Mouse (Mus musculus) thymus, postnatal 36 days (tissue): Measurements from ENCODE around the gene Naa40.

Experiments used
- DNase-seq, 2 experiments: peaks; one replicate each; pipeline ENCODE4 v3.0.0; 2022; ENCODE audit warnings: mixed read lengths in 2 of 2

Naa40 gene

DNA sequence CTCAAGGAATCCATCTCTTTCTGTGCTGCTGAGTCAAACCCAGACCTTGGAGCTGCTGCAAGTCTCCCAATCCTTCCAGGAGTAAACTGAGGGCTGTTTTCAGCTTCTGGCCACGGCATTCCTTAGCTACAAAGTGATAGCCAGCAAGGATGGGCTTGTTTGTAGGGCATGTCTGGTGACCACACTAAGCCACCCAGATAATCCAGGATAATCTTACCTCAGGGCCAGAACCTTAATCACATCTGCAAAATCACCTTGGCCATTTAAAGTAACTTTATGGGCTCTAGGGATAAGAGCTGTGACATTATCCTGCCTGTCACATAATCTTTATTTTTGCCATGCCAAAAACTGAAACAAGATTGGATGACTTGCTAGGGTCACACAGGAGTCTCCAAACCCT is 28.8 kb downstream of the Naa40 start:
- DNase-seq, result no peak

DNA sequence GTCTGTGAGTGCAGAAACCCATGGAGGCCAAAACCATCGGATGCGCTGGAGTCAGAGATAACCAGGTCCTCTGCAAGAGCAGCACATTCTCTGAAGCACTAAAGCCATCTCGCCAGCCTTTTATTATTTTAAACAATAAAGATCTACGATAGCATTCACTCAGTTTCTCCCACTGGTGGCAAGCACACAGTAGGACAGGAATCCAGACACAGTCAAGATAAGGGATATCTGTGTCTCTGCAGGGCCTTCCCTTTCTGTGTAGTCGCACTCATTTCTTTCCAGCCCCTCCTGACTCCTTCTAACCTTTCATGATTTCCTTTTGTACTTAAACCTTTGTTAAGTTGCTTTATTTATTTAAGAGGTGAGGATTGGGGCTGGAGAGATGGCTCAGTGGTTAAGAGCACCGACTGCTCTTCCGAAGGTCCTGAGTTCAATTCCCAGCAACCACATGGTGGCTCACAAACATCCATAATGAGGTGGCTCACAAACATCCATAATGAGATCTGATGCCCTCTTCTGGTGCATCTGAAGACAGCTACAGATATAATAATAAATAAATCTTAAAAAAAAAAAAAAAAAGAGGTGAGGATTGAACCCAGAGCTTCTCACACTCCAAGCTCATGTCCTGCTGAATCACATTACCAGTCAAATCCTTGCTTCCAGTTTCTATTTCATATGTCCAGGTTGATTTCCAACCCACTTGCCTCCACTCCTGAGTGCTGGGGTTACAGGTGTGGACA is 30.9 kb downstream of the Naa40 start:
- no peak for DNase-seq

DNA sequence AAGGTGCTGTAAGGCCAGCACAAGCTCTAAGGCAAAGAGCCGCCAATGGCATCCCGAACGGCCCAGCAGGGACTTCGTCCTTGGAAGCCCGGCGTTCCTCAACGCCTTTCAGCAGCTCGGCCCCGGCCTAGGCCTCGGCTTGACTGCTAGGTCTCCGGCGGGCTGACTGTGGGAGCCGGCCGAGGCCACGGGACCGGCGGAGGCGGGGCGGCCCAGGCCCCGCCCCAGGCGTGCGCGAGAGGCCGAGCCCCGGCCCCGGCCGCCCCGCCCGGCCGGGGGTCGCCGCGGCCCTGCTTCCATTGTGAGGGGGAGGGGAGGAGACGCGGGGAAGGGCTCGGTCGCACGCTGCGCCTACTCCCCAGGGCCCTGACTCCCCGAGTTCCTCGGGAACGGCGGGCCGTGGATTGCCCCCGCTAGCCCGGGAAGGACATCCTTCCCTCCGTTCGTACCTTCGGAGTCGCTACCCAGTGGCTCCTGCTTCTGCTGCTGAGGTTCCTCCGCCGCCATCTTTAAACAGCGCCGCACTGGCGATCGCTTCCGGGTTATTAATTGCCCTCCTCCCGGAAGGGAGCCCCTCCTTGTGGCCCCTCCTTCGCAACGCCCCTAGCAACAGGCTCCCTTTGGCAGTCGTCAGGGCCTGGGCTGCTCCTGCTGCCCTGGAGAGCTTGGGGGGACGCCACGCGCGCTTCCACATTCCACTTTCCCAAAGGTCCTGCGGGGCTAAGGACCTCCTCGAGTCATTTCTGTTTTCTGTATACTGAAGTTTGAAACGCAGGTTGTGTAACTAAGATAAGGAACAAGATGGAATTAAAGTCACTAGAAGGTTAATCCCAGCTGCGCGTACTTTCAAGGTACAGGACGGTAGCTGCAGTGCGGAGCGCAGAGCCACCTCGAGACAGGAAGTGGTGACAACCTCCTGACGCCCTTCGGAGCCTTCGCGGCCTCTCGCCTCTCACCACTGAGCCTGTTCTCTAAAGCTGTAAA is 34.9 kb downstream of the Naa40 start, which contains the start of gene Otub1:
Gene Otub1, minus strand, starts transcription at position 564 of the 984 bp plus-strand sequence.
- peak; percentile 89 to 93 for DNase-seq

DNA sequence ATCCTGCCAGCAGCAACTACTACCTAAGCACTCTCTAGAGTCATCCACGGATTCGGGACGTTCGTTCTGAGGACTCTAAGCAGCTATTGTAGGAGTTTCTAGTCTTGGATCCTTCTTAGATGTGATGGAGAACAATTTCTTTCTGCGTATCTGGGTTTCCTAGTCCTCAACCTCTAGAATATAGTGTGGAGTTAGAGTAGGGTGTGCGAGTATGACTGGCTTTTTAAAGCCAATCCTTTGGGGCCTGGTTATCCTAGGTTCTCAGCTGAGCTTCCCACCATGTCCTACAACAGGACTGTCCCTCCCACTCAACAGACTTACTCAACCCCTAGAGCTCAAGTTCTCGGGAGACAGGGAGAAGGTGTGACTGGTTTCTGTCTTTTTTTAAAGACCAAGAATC is 35.7 kb downstream of the Naa40 start:
- no peak for DNase-seq

DNA sequence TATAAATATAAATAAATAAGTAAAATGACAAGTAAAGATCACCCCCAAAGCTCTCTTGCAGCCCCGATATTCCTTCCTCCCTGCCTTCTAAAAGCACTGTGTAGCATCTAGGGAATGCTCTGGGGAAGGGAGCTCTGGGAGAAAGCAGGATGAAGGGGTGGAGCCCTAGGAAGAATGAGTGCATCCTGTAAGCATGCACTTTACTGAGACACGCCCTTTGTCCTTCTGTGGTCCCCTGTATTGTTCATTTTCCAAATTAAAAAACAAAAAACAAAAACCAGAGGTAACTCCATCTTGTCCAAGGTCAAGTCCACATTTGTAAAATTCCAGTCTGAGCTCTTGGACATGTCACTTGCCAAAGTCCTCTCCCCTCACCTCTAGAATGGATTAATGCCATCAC is 36.1 kb downstream of the Naa40 start:
- DNase-seq, result no peak

DNA sequence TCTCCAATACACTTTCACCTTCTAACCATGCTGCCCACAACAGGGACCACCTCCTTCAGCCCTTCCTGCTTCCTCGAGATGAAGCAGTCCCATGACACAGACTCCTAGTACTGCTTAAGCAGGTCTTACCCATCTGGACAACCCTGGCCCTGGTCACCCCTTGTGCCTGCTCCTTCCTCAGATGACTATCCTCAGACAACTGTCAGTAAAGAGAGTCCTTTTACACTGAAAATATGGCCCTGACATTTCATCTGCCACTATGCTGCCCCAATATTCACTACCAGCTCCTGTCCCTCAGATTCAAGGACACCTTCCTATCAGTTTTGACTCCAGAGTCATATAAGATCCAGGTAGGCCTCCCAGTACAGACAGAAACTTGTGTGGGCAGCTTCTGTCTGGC is 40.6 kb downstream of the Naa40 start:
- DNase-seq, result no peak

DNA sequence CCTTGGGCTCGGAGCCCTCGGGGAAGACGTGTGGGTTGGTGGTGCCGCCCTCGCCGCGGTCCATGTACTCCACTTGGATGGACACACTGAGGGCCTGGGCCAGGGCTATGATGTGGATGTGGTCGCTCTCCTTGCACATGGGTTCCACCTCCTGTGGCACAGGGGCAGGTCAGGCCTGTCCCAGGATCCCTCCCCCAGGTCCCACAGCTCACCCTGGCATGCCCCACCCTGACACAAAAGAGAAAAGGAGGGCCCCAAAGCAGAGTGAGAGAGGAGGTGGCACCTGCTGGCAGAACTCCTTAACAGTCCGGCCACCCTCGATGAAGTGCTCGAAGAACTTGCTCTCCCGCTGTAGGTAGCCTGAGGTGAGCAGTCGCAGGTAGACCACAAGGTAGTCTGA is 41.9 kb downstream of the Naa40 start:
- no peak for DNase-seq

DNA sequence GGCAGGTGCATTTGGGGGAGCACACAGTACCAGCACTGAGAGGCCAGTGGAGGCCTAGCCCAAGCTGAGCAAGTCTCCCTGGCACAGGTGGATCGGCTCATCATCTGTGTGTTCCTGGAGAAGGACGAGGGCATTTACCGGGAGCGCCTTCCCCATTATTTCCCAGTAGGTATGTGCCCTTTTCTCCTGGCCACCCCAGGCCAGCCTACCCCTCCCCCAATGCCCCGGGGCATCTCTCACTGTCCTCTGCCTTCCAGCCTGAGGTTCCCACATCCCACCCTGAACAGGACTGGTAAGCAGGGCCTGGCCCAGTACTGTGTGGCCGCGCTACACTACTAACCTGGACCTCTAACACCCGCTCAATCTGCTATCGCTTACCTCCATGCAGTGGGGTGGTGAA is 43.5 kb downstream of the Naa40 start:
- no peak for DNase-seq

DNA sequence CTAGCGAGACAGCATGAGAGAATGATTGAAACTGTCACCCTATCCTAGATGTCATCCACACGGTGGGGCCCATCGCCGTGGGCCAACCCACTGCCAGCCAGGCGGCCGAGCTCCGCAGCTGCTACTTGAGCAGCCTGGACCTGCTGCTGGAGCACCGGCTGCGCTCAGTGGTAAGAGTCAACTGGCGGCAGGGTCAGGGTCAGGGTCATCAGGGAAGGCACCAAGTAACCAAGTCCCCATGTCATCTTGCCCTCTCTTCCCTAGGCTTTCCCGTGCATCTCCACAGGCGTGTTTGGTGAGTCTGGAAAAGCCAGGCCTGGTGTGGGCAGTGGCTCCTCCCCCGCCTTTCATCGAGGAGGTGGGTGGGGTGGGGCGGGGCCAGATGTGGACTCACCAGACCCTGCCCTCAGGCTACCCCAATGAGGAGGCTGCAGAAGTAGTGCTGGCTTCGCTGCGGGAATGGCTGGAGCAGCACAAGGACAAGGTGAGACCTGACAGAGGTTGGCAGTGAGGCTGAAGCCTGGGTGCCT is 44.2 kb downstream of the Naa40 start:
- no peak for DNase-seq

DNA sequence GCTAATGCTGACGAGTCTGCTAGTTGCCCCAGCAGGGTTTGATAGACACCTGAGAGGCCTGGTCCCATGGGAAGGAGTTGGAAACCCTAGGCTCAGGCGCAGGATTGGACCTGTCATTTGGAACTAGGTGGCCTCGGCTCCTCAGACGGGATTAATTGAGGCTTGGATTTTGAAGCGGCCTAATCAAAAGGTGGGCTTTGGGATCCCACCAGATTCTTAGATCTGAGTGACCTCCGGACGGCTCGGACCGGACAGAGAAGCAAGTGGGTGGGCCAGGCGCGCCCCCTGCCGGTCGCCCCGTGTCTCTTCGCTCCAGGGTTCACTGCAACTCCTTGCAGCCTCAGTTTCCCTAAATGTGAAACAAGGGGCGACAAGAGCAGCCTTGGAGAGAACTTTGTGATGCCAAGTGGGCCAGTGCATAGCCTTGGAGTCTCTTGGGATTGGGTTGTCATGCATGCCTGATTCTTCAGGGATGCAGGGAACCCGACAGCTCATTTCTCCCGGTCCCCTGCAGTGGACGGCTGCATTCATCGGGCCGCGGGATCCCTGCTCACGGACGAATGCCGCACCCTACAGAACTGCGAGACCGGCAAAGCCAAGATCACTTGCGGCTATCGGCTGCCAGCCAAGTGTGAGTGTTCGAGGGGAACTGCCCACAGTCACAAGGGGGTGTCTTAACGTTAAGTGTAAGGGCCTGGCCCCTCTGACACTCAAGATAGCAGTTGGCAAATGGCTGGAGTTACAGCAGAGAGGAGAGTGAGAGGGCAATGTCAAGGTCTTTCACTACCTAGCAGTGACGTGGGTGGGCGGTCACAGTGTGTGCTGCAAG is 44.9 kb downstream of the Naa40 start:
- DNase-seq, result peak; percentile 49 to 55

DNA sequence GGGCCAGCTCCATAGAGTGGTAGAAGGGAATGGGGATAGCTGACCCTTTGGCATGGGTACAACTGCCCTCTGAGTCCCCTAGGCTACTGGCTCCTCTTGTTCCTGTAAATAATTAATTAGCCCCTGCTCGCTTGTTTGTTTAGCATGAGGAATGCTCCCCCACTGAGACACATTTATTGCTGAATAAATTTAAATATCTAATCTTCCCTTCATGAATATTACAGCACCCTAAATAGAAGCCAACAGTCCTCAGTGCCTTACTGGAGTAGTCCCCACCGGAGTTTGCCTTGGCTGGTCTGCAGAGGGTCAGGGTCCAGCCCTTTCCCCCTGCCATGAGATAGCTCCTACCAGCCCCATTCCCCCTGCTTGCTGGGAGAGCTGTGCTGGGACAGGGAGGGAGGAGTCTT is 48.4 kb downstream of the Naa40 start:
- DNase-seq, result no peak

DNA sequence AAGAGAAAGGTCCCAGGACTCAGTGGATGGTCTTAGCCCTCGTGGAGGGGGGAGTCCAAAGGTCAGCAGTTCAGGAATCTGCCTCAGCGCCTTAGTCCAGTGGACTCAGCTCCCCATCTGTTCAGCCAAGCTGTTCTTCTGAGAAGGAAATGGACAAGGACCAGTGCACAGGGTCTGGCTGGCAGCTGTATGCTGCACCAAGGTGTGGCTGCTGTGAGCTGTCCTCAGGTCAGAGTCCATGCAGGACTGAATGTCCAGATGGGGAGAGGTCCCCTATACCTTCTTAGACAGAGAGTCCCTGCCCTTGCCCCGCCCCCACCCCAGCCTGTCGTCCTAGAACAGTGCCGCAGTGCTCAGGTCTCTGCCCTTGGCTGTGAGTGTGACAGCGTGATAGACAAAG is 49.3 kb downstream of the Naa40 start:
- no peak for DNase-seq

DNA sequence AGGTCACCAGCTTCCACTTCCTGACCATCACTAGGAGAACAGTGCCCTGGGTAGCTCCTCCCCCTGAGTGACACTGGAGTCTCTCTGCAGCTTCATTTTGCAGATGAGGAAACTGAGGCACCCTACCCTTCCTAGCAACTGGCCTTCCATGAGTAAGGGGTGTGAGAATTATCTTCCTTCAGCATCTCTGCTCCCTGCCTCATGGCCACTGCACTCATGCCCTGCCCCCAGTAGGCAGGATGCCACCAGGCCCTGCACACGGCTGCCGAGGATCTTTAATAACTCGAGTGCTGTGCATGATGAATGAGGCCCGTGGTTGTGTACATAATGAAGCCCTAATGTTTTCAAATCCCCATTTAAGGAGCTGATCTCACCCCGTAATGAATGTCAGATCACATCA is 50.0 kb downstream of the Naa40 start:
- DNase-seq, result no peak

DNA sequence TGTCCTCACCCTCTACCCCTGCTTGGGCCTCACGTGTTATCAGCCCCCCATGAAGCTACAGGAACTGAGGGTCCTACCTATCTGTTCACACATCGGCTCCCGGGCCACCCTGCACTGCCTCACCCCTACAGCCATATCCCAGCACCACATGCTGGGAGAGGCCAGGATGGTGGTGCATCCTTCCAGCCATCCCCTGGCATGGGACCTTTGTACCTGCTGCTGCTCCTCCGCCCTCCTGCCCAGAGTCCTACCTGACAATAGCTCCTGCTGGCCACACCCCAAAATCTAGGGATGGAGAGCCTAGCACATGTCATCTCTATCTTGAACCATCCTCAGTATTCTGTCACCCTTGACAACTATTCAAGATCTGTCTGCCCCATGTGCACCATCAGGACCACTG is 52.0 kb downstream of the Naa40 start:
- no peak for DNase-seq

DNA sequence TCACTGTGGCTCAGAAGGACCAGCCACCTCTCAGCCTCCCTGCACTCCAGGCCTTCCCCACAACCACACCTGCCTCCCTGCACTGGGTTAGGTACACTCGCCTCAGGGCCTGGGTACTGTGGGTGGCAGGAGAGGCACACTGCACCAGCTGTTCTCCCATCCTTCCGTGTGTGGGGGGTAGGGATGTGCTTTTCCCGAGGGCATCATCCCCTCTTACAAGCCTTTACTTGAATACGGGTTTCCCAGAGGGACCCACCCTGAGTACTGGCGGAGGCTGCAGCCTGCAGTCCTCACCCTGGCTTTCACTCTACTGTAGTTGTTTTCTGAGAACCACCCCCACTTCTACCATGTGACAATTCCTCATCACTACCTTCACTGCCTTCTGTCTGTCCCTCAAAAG is 53.8 kb downstream of the Naa40 start:
- DNase-seq, result no peak

DNA sequence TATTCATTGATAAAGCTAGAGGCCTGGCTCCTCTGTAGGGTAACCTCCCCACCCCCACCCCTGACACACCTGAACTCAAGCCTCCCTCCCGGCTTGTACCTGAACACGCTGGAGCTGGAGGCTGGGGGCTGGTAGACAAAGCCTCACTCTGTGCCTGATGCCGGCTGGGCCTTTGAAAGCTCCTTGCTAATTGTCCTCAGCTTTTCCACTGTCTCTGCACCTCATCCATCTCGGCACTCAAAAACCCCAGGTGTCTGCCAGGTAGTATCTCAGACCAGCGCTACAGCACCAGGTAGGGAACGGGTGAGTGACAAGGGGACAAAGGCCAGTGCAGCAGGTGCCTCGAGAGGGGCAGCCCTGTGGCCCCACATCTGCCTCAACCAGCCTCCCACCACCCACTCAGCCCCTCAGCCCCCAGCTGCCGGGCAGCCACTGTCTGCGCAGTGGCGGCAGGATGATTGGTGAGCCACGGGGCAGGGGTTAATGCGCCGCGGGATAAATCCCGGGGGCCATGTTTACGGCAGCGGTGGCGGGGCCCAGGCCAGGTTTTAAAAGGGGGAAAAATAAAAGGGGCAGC is 55.2 kb downstream of the Naa40 start:
- DNase-seq, result no peak

DNA sequence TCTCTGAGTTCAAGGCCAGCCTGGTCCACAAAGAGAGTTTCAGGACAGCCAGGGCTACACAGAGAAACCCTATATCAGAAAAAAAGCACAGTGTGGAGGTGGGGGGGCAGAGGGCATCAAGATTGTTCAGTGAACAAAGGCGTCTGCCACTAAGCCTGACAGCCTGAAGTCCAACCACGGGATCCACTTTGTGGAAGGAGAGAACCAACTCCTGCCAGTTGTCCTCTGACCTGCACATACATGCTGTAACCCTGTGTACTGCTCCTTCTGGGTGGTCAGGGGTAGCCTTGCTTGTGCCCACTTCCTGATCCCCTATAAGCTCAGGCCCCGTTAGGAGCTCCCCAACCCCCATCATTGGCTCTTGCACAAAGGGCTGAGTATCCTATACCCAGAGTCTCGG is 55.9 kb downstream of the Naa40 start:
- no peak for DNase-seq

DNA sequence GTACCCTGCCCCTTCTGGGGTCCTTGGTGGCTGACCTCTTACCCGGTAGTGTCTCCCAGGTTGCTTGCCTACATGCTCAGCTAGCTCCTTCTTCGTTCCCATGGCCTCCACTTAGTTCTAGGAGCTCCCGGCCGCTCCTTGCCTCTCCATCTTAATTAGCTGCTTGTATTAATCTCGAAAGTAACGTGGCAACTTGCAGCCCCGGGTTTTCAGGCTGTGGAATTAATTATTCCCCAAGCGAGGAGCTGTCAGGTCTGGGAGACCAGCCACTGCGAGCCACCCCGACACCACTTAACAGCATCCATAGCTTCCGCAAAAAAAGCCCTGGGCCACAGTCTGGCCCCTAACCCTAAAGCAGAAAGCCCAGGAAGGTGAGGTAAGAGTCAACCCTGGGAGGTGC is 57.6 kb downstream of the Naa40 start:
- DNase-seq, result no peak

DNA sequence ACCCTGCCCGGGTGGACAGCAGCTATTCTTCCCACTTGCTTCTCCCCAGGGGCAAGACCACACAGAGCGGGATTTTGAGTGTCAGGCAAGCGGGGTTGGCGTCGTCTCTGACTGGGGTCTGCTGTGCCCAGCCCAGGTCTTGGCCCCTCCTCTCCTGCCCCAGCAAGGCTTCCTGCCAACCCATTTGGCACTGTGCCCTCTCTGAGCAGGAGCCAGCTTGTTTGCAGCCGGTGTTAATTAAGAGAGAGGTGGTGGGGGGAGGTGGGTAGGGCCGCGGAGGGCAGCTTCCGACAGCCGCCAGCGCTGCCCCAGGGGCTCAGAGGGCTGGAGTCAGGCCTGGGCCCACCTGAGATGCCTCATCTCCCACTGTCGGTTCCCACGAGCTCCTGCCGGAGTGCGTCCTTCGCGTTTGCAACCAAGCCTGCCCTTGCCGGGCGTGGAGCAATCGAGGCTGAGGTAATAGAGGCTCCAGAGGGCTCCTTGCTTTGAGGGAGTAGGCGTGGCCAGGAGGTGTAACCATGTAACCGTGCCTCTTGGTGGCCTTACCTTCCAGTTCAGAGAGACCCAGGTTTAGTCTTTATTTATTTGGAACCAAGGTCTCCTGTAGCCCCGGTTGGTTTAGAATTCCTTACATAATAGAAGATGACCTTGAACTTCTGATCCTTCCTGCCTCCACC is 58.6 kb downstream of the Naa40 start:
- peak; percentile 45 to 67 for DNase-seq

DNA sequence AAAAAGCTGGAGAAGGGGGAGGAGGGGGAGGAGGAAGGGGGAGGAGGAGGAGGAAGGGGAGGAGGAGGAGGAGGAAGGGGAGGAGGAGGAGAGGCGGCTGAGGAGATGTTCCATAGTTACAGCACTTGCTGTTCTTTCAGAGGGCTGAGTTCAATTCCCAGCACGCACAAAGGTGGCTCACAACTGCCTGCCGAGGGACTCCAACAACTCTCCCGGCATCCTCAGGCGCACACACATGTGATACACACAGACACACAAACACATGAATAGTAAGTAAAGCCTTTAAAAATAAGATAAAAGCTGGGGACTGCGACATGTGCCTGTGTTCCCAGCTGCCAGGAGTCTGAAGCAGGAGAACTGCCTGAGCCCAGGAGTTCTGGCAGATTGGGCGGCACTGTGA is 59.5 kb downstream of the Naa40 start:
- DNase-seq, result no peak

DNA sequence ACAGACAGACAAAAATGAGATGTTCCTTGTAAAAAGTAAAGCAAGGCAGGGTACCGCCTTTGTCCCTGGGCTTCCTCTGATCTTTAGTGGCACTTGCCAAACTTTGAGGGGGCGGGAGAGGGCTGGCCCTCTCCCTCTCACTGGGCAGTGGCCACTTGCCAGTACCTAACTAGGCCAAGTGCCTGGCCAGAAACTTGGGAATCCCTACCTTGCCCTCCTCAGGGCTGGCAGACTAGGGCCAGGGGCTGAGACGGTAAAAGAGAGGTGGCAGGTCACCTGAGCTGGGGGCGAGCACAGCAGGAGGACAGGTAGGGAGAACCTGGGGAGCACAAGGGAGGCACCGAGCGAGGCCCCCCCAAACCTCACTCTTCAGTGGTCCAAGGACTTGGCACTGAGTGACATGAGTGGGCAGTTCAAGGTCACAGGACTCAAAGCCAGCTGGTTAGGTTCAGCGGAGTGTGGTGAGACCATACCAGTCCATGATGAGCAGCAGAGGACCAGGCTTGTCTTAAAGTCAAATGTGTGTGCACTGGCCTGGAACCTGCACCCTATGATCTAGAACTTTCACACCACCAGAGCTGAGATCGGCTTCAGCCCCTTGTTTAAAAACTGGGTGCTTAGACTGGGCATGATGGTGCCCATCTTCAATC is 60.1 kb downstream of the Naa40 start:
- no peak for DNase-seq
